Mouse (Mus musculus) G1E (cell line): ENCODE results near the gene Ankrd23.

ENCODE experiments used
- CTCF ChIP-seq: IDR thresholded peaks from 2 replicates; pipeline ENCODE4 v1.5.1; 2012; ENCODE audit warnings: low read depth, low read length, inconsistent platforms, mixed read lengths
- GATA1 ChIP-seq: IDR thresholded peaks from 2 replicates; pipeline ENCODE4 v1.6.1; 2012; ENCODE audit warnings: borderline replicate concordance, low read length, inconsistent platforms, mixed read lengths
- POLR2AphosphoS5 ChIP-seq: IDR thresholded peaks from 2 replicates; pipeline ENCODE4 v1.6.1; 2012; ENCODE audit warnings: low read depth, low read length, inconsistent platforms; ENCODE audit not compliant: insufficient replicate concordance
- TAL1 ChIP-seq: conservative IDR thresholded peaks from 2 replicates; pipeline ENCODE4 v1.6.1; 2012; ENCODE audit warnings: low read depth, low read length, inconsistent platforms, mixed read lengths

GRCm38 (mm10) chr1:36530962-36531361 lies 5.7 kb downstream of the Ankrd23 start:
- no peak for TF ChIP-seq CTCF
- TF ChIP-seq GATA1 = no peak
- no peak for TF ChIP-seq TAL1
- TF ChIP-seq POLR2AphosphoS5 = no peak
